Mouse (Mus musculus) heart, adult 2 months (tissue): ENCODE measurements at regions not wholly inside any gene's neighbourhood (a gene's known extent, or its start where the extent isn't known, plus 50 kb on each side); places are given as distances from the start of the nearest gene placed in this dataset.
"Not testable (repeated sequence)": the region's sequence is repeated elsewhere in the genome, so short reads cannot be mapped to it uniquely, and the experiment has no call there.

Source experiments
- CTCF ChIP-seq: fragments of 200-600 bp; IDR thresholded peaks from 2 replicates; pipeline ENCODE4 v1.8.1; 2022; ENCODE audit warnings: antibody characterized with exemption, mild to moderate bottlenecking, moderate library complexity
- EP300 ChIP-seq: fragments of 200-500 bp; IDR thresholded peaks from 2 replicates; pipeline ENCODE4 v1.6.1; 2011; ENCODE audit warnings: low read depth, low read length, control low read depth; ENCODE audit not compliant: insufficient read depth
- POLR2A ChIP-seq: fragments of 200-500 bp; IDR thresholded peaks from 2 replicates; pipeline ENCODE4 v1.6.1; 2011; ENCODE audit warnings: mild to moderate bottlenecking, low read depth, low read length, control low read depth; ENCODE audit not compliant: insufficient read depth

DNA sequence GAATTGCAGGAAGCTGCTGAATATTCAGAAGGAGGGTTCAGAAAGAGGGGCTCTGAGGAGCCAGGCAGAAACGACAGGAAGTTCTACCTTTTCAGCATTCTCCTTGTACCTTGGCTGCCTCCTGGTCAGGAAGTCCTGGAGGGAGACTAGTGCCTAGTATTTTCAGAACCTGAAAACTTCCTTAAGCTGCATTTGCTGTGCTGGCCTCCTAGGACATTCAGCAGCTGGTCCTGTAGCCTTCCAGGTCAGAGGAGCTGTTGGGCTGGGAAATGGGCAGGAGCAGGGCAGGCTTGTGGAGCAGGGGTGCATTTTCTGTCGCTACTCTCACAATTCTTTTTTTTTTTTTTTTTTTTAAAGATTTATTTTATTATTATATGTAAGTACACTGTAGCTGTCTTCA, 71.2 kb upstream of the Zfp988 start:
- TF ChIP-seq CTCF, EP300, POLR2A: not testable (repeated sequence)
